Mouse (Mus musculus) stomach, embryonic 16.5 days (tissue): Measurements from ENCODE around the gene Cdh4. TPM values are rescaled to one million over a fixed set of nuclear protein-coding genes. Genes with fewer than 3 reads are reported as not detected.

Experiments used
- ATAC-seq: fragments of 200-750 bp; cut with Nextera tagmentation; 2 replicates; pipeline ENCODE4 v1.8.0; 2017; ENCODE audit warnings: moderate number of reproducible peaks, moderate TSS enrichment; ENCODE audit not compliant: insufficient read depth, low FRiP score
- H3K27ac ChIP-seq: fragments of 300-500 bp; sonication (generic); 2 replicates; pipeline ENCODE4 v1.5.1; 2014; ENCODE audit warnings: low read length
- H3K27me3 ChIP-seq: fragments of 300-500 bp; sonication (generic); 2 replicates; pipeline ENCODE4 v1.6.1; 2014; ENCODE audit warnings: low read length, control low read depth, mixed read lengths; ENCODE audit not compliant: control insufficient read depth, insufficient read depth
- H3K36me3 ChIP-seq: fragments of 300-500 bp; sonication (generic); 2 replicates; pipeline ENCODE4 v1.6.1; 2014; ENCODE audit warnings: low read length; ENCODE audit not compliant: control insufficient read depth, insufficient read depth
- H3K4me1 ChIP-seq: fragments of 300-500 bp; sonication (generic); 2 replicates; pipeline ENCODE4 v1.6.1; 2014; ENCODE audit warnings: low read length, control low read depth, mixed read lengths; ENCODE audit not compliant: control insufficient read depth, insufficient read depth
- H3K4me2 ChIP-seq: fragments of 300-500 bp; sonication (generic); 2 replicates; pipeline ENCODE4 v1.6.1; 2014; ENCODE audit warnings: low read depth, low read length, mixed read lengths
- H3K4me3 ChIP-seq: fragments of 300-500 bp; sonication (generic); replicated peaks from 2 replicates; pipeline ENCODE4 v1.5.1; 2014; ENCODE audit warnings: mild to moderate bottlenecking, low read length
- H3K9ac ChIP-seq: fragments of 300-500 bp; sonication (generic); 2 replicates; pipeline ENCODE4 v1.6.1; 2014; ENCODE audit warnings: low read length
- H3K9me3 ChIP-seq: fragments of 300-500 bp; sonication (generic); replicated peaks from 2 replicates; pipeline ENCODE4 v1.6.1; 2016; ENCODE audit warnings: low read length, control low read depth; ENCODE audit not compliant: control insufficient read depth
- WGBS: fragments of 180-500 bp; shearing (Covaris S2); extraction: QIAGEN DNeasy Blood & Tissue Kit; methylation state at CpG from one replicate; pipeline ENCODE4 v1.1.7; 2014; 5-methylcytosine and 5-hydroxymethylcytosine counted together
- polyA plus RNA-seq: library from polyadenylated mRNA; unstranded; fragments of >200 nt; fragmentation: Nextera tagmentation; extraction: Ambion mirVana; gene quantifications from 2 replicates; pipeline ENCODE4 v1.2.1, GENCODE M21; 2015

The Cdh4 gene
- polyA plus RNA-seq, 1 experiment from 2014 or later = 4.4 TPM

DNA sequence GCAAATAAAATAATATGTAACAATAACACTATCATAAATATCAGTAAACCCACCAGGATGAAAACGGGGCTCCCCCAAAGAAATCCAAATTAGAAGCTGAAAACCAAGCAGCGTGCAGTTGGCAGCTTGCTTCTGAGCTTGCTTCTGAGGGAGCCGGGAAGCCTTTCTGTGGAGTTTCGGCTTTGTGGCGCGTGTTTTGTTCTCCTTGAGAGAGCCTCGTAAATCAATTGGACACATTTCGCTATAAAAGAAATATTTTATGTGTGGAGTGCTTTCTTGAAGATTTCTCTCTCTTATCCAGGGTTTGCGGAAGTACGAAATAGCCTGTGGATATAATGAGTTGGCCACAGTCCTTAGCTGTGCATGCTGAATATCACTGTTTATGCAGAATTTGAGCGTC lies 131.1 kb downstream of the Cdh4 start:
- H3K4me3 ChIP-seq = no peak overlapping the region
- WGBS = 60% methylated on average over 11 of the region's 11 CpGs
- no peaks in the 10 kb centered on the region for H3K9me3 ChIP-seq
- no peak overlapping the region for H3K4me2 ChIP-seq
- no peaks in the 10 kb centered on the region for H3K27me3 ChIP-seq
- no peak overlapping the region for H3K9ac ChIP-seq
- ATAC-seq = no peak
- H3K27ac ChIP-seq = no peak overlapping the region
- no peaks in the 10 kb centered on the region for H3K36me3 ChIP-seq
- H3K4me1 ChIP-seq = no peaks in the 10 kb centered on the region

DNA sequence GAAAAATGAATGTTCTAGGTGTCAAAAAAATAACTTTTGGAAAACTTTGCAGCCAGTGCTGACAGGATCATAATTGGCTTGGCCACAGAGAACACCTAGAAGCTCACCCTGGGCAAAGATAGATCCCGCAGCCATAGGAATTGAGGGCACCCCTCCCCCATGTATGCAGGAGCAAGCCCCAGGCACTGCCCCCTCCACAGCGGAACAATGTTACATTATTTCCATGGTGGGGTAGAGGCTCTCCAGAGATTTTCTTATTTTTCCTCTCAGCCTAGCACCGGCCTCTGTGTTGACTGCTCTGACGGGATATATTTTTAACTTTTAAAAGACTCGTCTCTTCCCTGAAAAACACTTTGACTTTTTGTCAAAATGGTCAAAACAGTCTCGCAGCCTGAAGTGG lies 131.6 kb downstream of the Cdh4 start:
- no peaks in the 10 kb centered on the region for H3K9me3 ChIP-seq
- no peaks in the 10 kb centered on the region for H3K4me1 ChIP-seq
- H3K9ac ChIP-seq = no peak overlapping the region
- 73% methylated on average over 6 of the region's 6 CpGs for WGBS
- H3K27me3 ChIP-seq = no peaks in the 10 kb centered on the region
- no peak overlapping the region for H3K4me3 ChIP-seq
- H3K36me3 ChIP-seq = no peaks in the 10 kb centered on the region
- ATAC-seq = no peak
- H3K4me2 ChIP-seq = no peak overlapping the region
- H3K27ac ChIP-seq = no peak overlapping the region

DNA sequence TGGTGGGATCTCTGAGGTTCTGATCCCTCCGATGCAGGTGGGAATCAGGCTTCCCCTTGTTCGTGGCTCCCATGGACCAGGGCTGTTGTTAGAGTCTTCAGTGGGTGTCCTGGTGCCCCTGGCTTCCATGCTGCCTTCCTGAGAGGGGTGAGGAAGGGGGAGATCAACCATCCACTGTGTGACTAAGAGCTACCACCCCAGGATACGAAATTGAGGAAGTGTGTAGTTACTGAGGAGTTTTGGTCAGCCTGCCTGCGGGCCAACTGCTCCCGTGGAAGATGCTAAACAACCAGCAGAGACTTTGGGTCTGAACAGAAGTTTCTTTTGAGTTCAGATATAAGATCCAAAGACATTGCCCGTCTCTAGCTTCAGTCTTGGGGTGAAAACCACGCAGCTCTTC lies 133.4 kb downstream of the Cdh4 start:
- 79% methylated on average over 7 of the region's 7 CpGs for WGBS
- Histone ChIP-seq H3K27me3 (no peaks in the 10 kb centered on the region), H3K4me3 (no peak overlapping the region), H3K27ac (no peak overlapping the region), H3K36me3 (no peaks in the 10 kb centered on the region), H3K4me1 (no peaks in the 10 kb centered on the region), H3K9ac (no peak overlapping the region), H3K4me2 (no peak overlapping the region), H3K9me3 (no peaks in the 10 kb centered on the region)
- ATAC-seq = no peak

DNA sequence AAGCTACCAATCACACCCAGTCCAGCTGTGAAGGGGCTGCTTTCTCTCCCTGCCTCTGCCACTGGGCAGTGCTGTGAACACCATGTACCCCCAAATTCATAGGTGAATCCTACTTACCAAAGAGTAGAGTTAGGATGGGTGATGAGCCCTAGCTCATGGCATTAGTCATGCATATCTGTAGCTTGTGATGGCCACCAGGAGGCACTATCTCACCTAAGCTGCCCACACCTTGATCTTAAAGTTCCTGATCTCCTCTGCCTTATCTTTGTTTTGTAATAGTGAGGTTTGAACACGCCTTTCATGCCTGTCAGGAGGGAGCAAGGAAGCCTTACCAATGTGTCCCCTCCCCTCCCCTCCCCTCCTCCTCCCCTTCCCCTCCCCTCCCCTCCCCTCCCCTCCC lies 134.0 kb downstream of the Cdh4 start:
- H3K36me3 ChIP-seq = no peaks in the 10 kb centered on the region
- H3K9ac ChIP-seq = no peak overlapping the region
- 70% methylated on average over 1 of the region's 1 CpGs for WGBS
- no peaks in the 10 kb centered on the region for H3K4me1 ChIP-seq
- ATAC-seq = no peak
- H3K27me3 ChIP-seq = no peaks in the 10 kb centered on the region
- H3K27ac ChIP-seq = no peak overlapping the region
- no peak overlapping the region for H3K4me2 ChIP-seq
- H3K4me3 ChIP-seq = no peak overlapping the region
- no peaks in the 10 kb centered on the region for H3K9me3 ChIP-seq

DNA sequence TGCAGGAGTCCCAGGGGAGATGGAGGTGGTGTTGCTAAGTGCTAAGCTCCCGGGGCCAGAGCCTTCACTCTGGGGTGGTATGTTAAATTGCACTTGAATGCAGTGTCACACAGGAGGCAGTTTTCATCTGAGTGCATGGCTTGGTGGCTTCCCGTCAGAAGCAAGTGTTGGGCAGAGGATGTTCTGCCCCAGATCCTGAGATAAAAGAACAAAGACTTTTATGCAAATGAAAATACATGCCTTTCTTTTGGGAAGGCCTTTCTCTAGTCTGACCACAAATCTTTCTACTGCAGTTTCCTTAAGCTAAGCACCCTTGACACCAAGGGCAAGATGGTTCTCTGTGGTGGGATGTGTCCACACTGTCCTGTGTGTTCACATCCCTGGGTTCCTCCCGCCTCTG lies 136.1 kb downstream of the Cdh4 start:
- Histone ChIP-seq H3K27ac (no peak overlapping the region), H3K9me3 (no peaks in the 10 kb centered on the region), H3K27me3 (no peaks in the 10 kb centered on the region), H3K4me2 (no peak overlapping the region), H3K36me3 (no peaks in the 10 kb centered on the region), H3K9ac (no peak overlapping the region), H3K4me1 (no peaks in the 10 kb centered on the region), H3K4me3 (no peak overlapping the region)
- ATAC-seq = no peak
- WGBS = 72% methylated on average over 3 of the region's 3 CpGs

DNA sequence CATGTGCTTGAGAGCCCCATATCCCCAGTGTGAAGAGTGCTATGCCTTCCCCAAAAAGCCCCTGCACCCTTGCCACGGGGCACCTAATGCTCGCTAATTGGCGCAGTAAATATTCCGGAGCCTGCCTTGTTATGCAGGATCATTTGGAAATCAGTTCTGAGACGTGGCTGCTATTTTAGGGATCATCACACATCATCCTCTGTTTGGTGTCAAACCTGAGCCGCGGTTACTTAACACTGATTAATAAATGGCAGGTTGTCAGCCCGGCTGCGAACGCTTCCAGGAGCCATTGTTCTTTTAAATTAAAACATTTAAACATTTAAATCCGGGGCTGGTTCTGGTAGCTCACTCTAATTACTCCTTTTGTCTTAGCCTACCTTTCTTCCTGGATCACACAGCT lies 136.6 kb downstream of the Cdh4 start:
- H3K27ac ChIP-seq = no peak overlapping the region
- no peaks in the 10 kb centered on the region for H3K9me3 ChIP-seq
- no peak for ATAC-seq
- no peak overlapping the region for H3K4me2 ChIP-seq
- no peaks in the 10 kb centered on the region for H3K27me3 ChIP-seq
- H3K4me3 ChIP-seq = no peak overlapping the region
- H3K4me1 ChIP-seq = no peaks in the 10 kb centered on the region
- no peaks in the 10 kb centered on the region for H3K36me3 ChIP-seq
- no peak overlapping the region for H3K9ac ChIP-seq
- 63% methylated on average over 11 of the region's 11 CpGs for WGBS

DNA sequence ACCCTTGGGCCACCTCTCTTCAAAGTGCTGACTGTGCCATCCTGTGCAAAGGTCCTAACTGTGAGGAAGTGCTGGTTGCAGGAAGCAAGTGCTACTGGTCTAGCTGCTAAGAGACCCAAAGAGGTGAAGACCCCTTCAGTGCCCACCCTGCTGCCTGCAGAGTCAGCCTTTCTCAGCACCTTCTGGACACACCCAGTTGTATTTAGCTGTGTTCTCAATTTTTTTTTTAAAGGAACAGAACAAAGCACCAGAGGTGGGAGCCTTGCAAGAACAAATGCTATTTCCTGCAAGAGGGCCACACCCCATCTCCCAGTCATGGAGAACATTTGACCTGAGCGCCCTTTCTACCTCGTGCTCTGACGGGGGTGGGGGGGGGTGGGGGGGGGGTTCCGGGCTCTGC lies 138.2 kb downstream of the Cdh4 start:
- Histone ChIP-seq H3K9ac (no peak overlapping the region), H3K4me2 (no peak overlapping the region), H3K36me3 (no peaks in the 10 kb centered on the region), H3K27ac (no peak overlapping the region), H3K9me3 (no peaks in the 10 kb centered on the region), H3K4me1 (no peaks in the 10 kb centered on the region), H3K27me3 (no peaks in the 10 kb centered on the region), H3K4me3 (no peak overlapping the region)
- 39% methylated on average over 4 of the region's 4 CpGs for WGBS
- no peak for ATAC-seq

DNA sequence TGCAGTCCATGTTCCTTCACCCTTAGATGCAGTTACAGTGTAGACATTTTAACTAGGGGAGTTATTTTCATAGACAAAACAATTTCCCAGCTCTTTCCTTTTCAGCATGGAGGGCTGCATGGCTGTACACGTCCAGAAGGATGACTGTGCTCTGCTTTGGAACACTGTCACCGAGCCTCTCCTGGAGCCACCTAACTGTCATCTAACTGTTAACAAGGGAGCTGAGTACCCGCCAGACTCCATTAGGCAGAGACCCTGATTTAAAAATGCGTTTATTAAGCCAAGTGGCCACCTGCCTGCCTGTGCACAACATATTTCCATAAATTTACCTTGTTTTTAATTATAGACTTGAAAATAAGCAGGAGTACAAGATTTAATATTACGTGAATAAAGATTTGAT lies 138.8 kb downstream of the Cdh4 start:
- no peak for ATAC-seq
- no peak overlapping the region for H3K4me3 ChIP-seq
- H3K27me3 ChIP-seq = no peaks in the 10 kb centered on the region
- H3K4me2 ChIP-seq = no peak overlapping the region
- no peak overlapping the region for H3K27ac ChIP-seq
- H3K9ac ChIP-seq = no peak overlapping the region
- H3K36me3 ChIP-seq = no peaks in the 10 kb centered on the region
- WGBS = 69% methylated on average over 5 of the region's 5 CpGs
- no peaks in the 10 kb centered on the region for H3K9me3 ChIP-seq
- no peaks in the 10 kb centered on the region for H3K4me1 ChIP-seq

DNA sequence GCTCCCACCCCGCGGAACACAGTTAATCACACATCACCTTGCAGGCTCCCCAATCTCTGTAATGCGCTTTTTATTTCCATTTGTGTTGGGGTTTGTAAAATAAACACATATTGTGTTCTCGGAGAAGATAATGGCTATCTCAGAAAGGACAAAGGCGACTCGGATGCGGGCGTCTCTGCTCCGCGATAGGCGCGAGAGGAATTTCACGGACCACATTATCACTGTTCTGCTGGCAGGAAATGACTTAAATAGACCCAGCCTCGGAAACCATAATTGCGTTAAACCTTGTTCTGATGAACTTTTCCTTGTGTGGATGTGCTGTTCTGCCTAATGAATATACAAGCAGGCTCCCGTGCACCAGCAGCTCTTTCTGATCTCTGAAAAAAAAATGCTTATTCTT lies 140.7 kb downstream of the Cdh4 start:
- H3K9ac ChIP-seq = no peak overlapping the region
- no peaks in the 10 kb centered on the region for H3K36me3 ChIP-seq
- no peak overlapping the region for H3K27ac ChIP-seq
- H3K27me3 ChIP-seq = no peaks in the 10 kb centered on the region
- no peak overlapping the region for H3K4me2 ChIP-seq
- H3K4me3 ChIP-seq = no peak overlapping the region
- no peak for ATAC-seq
- no peaks in the 10 kb centered on the region for H3K9me3 ChIP-seq
- H3K4me1 ChIP-seq = no peaks in the 10 kb centered on the region
- WGBS = 72% methylated on average over 16 of the region's 16 CpGs

DNA sequence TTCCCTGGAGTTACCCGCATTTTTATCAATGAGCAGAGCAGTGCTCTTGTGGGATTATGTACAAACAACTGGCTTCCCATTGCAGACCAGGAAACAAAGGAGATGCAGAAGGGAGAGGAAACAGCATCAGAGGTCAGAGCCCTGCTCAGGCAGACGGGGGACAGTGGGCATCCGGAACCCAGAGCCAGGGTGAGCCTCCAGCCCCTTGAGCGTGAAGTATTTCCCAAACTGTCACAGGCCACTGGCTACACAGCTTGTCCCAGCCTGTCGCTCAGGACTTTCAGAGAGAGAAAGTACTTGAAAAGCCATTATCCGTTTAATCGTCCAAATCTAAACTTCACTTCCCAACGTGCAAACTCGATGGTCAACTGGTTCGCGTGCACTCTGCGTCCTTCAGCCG lies 142.4 kb downstream of the Cdh4 start:
- no peak overlapping the region for H3K4me3 ChIP-seq
- 67% methylated on average over 13 of the region's 13 CpGs for WGBS
- H3K27ac ChIP-seq = no peak overlapping the region
- H3K4me2 ChIP-seq = no peak overlapping the region
- ATAC-seq = no peak
- no peaks in the 10 kb centered on the region for H3K4me1 ChIP-seq
- H3K36me3 ChIP-seq = no peaks in the 10 kb centered on the region
- H3K9ac ChIP-seq = no peak overlapping the region
- H3K9me3 ChIP-seq = no peaks in the 10 kb centered on the region
- H3K27me3 ChIP-seq = no peaks in the 10 kb centered on the region
